Mouse (Mus musculus): ENCODE measurements around the gene Abca17.

- no peak for TF ChIP-seq CTCF (IDR thresholded peaks at IDR 0.05; ENCODE audit: extremely low read depth, insufficient read length, insufficient replicate concordance, low read depth, low read length)
- TF ChIP-seq POLR2A (IDR thresholded peaks at IDR 0.05; ENCODE audit: low read depth, low read length), result no peak
Observed at GRCm38 (mm10) chr17:24349176-24349575, 1.7 kb downstream of the Abca17 start.
